Mouse (Mus musculus): ENCODE measurements around the gene Stxbp4.

Stxbp4 gene

DNA sequence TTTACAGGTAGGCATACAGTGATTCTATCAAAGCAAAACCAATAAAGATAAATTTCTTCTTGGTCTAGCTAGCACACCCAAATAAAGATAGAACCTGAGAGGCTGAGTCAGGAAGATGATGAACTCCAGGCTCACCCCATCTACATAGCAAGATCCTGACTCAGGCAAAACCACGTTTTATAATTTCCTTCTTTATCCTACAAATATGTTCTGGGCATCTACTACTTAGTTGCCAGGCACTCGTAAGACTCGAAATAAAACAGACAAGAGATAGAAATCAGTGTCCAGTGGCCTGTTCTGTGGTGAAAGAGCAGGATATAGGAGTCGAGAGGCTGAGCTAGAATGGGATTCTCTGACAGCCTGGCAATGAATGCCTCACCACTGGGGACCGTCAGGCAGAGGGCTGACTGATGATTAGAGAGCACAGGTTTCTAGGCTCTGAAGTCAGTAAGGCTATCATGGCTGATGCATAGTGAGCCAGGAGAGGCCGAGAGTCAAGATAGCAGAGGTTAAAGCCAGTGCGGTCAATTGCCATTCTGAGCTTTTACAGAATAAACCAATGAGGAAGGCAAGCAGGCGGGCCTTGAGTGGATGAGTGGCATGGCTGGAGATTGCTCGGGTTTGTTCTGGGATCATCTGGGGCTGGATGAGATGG is 12.5 kb upstream of the Stxbp4 start:
- peak; percentile 62 for DNase-seq (ENCODE audit: low read depth, low spot score)

DNA sequence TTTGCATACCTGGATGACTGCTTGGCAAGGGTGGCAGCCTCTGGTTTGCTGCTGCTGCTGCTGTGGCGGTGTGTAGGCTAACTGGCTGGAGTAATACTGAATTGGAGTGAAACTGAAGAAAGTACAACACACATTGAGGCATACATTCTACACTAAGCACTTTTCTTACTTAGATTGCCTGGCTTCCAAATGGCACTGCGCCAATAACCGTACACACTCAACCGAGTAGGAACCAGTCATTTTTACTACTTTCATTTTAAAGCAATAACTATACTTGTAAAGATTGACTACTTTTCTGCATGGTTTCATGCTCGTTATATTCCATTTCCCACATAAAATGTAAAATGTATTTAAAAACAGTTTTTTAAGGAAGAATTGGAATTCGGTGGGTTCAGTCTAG is 11.9 kb upstream of the Stxbp4 start:
- DNase-seq (ENCODE audit: low read depth, low spot score), result peak; percentile 37

- peak; percentile 43 for DNase-seq (ENCODE audit: low read depth, low spot score)
These were observed 487 bp upstream of the Stxbp4 start for GRCm38 (mm10) chr11:90638312-90638830.

DNA sequence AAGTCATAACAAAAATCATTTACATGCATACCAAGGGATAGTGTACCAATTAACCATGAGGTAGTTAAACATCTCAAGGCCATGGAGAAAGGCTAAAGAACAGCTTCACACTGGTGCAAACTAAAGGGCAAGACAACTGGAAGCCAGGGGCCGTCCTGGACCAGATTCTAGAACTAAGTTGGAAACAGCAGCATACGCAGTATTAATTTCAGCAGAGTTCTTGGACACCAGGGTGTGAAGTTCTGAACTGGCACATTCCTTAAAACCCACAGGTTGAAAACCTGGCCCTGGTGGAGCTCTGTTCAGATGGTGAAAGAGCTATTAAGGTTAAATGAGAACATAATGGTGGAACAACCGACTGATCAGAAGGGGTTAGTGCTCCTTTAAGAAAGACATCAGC is 3.2 kb downstream of the Stxbp4 start:
- no peak for DNase-seq (ENCODE audit: low read depth, low spot score)

- DNase-seq (ENCODE audit: low read depth, low spot score), result no peak
These were observed 5.4 kb downstream of the Stxbp4 start for GRCm38 (mm10) chr11:90632480-90632879.

GRCm38 (mm10) chr11:90627751-90628150 is 10.1 kb downstream of the Stxbp4 start:
- no peak for DNase-seq (ENCODE audit: low read depth, low spot score)

DNA sequence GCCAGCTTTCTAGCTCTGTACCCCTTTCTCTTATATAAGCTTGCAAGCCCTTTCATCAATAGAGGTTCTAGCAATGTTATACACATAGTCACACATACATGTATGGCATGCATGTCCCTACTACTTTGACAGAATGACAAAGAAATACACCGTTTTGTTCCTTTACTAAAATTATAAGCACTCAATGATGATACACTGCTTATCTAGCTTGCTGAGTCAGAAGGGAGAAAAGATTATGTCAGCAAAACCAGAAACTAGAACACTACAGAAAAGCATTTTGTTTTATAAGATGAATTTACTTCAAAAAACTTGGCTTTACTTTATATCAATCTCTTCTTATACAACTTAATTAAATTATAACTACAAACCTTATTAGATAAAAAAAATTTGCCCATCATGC is 12.7 kb downstream of the Stxbp4 start:
- DNase-seq (ENCODE audit: low read depth, low spot score), result no peak

GRCm38 (mm10) chr11:90623477-90623876 is 14.4 kb downstream of the Stxbp4 start:
- DNase-seq (ENCODE audit: low read depth, low spot score), result peak; percentile 77

- no peak for DNase-seq (ENCODE audit: low read depth, low spot score)
These were observed 15.4 kb downstream of the Stxbp4 start for GRCm38 (mm10) chr11:90622500-90622899.

GRCm38 (mm10) chr11:90622044-90622443 is 15.8 kb downstream of the Stxbp4 start:
- DNase-seq (ENCODE audit: low read depth, low spot score), result no peak

- DNase-seq (ENCODE audit: low read depth, low spot score), result peak; percentile 61
These were observed 21.5 kb downstream of the Stxbp4 start for GRCm38 (mm10) chr11:90616431-90616830.

- DNase-seq (ENCODE audit: low read depth, low spot score), result no peak
These were observed 23.1 kb downstream of the Stxbp4 start for GRCm38 (mm10) chr11:90614743-90615142.

GRCm38 (mm10) chr11:90612118-90612517 is 25.8 kb downstream of the Stxbp4 start:
- DNase-seq (ENCODE audit: low read depth, low spot score), result no peak

DNA sequence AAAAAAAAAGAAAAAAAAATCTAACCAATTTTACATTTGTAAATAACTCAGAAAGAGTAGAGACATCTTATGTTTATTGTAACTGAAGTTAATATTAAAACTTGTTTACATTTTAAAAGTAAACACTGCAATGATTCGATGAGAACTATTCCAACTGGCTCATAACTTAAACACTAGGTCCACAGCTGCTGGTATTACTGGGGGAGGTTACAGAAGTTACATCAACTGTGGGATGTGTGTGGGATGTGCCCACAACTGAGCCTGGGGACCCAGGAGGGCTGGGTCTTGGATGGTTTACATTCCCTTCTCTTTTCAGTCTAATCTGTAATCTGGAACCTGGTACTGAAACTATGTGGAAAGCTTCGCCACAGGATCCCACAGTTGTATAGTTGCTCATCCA is 34.8 kb downstream of the Stxbp4 start:
- DNase-seq (ENCODE audit: low read depth, low spot score), result no peak

- DNase-seq (ENCODE audit: low read depth, low spot score), result no peak
These were observed 42.1 kb downstream of the Stxbp4 start for GRCm38 (mm10) chr11:90595826-90596225.

DNA sequence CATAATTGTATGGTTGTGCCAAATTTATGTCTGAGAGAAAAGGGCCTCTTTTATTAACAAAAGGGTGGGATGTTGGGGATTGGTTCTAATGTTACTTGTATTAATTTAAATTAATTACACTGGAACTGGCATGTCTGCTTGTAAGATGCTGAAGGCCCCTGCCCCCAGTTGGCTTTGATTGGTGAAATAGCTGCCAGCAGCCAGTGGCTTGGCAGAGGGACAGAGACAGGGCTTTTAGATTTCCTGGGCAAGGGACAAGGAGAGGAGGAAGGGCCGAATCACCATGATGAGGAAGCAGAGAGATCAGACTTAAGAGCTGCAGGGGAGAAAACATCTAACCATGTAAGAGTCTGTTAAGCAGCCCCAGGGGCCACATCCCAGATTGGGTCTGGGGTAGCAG is 46.9 kb downstream of the Stxbp4 start:
- DNase-seq (ENCODE audit: low read depth, low spot score), result no peak

DNA sequence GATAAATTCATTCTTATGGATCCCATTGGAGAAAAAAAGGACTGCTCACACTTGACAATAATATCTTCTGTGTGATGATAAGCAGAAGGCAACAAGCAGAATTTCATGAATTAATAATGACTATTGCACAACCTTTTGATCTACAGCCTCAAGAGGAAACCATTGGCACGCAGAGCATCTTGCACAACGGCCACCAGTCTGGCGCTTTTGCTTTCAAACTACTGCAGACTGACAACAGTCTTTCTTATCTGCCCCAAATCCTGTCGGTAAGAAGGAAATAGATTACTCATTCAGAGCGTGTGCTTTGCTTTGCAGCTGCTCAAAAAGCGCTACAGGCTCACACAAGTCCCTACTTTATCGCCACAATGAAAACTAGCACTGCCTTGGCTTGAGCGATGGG is 51.7 kb downstream of the Stxbp4 start:
- no peak for DNase-seq (ENCODE audit: low read depth, low spot score)

DNA sequence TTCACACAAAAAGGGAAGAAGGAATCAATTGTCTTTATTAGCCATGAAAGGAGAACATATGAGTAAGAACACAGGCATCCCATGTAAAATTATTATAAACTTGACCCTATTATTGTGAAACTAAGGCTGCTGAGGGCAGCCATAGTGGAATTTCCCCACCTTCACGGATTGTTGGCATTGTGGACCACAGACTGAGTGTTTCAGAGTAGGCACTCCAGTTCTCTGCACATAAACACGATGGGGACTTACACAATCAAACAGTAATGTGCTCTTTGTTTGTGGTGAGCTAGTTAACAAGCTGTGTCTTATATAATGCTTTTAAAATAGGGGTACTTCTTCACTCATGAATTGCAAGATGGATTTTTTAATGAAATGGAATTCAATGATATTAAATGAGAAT is 52.1 kb downstream of the Stxbp4 start:
- DNase-seq (ENCODE audit: low read depth, low spot score), result no peak

DNA sequence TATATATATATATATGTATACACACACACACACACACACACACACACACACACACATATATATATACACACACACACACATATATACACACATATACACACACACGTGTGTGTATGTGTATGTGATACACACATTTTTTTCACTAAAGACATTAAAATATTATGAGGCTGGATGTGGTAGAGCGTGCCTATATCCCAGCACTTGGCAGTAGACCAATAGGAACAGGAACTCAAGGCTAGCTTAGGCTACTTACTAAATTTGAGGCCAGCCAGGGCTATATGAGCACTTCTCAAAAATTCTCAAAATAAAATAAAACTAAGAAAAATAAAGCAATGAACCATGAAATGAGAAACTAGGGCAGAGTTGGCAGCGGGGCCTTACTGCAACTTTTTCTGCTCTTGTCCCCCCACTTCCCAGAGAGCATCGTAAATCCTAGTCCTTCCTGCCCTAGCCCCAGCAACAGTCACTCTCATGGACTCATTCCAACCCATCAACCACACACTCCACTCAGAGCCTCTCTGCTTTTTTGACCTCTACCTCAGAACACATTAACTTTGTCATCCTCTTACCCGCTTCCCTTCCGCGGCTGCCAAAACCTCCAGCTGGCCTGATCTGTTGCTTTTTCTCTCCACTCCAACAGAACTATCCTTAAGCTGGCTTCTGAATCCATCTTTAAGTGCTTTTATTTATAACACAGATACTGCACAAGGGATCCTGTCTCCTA is 60.7 kb downstream of the Stxbp4 start:
- DNase-seq (ENCODE audit: low read depth, low spot score), result peak; percentile 67

DNA sequence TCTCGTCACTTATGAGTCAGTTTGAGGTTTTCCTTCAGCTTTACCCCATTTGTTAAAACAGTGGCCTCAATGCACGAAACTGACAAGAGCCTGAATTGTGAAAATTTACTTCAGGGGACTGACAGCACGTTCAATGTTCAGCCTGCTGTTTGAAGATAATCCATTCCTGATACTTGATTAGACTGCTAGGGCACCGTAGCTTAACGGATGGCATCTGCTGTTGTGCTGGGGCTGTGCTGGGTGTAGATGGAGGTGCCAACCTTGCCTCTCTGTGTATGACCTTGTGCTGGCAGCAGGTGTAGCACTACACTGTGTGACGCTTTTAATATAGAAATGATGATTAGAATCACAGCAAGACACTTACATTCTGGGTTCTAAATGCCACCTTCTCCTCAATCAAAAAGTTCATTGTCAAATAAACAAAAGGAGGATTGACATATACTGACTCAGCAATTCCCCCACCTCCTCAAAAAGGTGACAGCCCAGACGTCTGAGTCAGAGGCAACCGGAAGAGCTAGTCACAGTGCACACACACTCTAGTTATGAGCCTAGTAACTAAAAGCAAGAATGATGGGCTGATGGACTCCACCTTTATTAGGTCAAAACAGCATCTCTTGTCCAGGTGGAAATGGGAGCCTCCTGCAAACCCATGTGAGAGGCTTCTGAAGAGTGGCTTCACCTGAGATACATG is 61.5 kb downstream of the Stxbp4 start:
- peak; percentile 29 for DNase-seq (ENCODE audit: low read depth, low spot score)

- no peak for DNase-seq (ENCODE audit: low read depth, low spot score)
These were observed 62.3 kb downstream of the Stxbp4 start for GRCm38 (mm10) chr11:90575491-90576048.

DNA sequence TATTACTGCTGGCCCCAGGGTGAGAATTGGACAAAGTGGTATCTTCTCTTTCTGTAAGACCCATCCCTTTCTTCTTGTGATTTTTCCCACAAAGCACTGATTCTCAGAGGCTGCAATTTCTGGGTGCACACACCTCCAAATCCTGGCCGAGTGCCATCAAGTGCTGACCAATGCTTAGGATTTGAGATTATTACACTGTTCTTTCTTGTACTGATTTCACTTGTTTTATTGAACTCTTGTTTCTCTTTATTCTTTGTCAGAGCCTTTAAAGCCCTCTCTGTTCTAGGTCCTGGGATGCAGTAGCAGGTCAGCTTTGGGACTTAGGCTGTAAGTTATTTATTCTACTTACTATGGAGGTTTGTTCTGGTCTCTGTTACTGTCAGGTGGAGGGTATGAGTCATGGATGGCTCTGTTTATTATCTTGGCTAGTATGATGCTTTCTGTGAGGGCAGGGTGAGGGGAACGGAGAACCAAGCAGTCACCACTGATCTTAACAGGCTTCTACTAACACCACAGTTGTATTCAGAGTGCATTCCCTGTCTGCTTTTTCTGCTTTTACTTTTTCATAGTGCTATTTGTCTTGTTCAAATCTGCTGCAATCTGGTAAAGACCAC is 67.1 kb downstream of the Stxbp4 start:
- peak; percentile 60 for DNase-seq (ENCODE audit: low read depth, low spot score)

Measured in 3T3-L1 (cell line).